Mouse (Mus musculus): ENCODE measurements around the gene Osgin1.
A peak's percentile ranks its signal among the peaks of the same experiment; 100 is the strongest.

Gene Osgin1

DNA sequence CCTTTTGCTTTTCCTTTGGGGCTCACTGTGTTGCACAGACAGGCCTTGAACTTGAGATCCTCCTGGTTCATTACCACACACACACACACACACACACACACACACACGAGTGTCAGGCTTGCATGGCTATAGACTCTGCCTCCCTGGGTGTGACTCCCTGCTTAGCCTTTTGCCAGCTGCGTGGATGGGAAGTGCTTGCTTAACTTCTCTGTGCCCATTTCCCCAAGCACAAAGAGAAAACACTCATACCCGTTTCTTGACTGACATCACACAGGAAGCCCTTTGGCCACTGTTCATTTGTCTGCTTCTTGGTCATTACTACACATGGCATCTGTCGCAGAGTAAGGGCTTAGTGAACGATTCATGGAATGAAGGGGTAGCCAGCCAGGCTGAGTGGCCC is 8.1 kb downstream of the Osgin1 start:
- DNase-seq (ENCODE audit: low read depth, low spot score) = no peak

DNA sequence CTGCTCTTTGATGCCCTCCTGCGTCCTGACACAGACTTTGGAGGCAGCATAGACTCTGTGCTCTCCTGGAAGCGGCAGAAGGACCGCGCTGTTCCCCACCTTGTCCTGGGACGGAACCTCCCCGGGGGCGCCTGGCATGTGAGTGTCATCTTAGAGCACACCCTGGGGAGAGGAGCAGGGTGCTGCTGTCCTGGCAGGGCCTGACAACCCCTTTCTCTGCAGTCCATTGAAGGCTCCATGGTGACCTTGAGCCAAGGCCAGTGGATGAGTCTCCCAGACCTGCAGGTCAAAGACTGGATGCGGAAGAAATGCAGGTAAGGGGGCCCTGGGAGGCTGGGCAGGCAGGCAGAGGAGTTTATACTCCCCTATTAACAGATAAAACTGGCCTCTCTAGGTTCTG is 9.0 kb downstream of the Osgin1 start:
- no peak for DNase-seq (ENCODE audit: low read depth, low spot score)

DNA sequence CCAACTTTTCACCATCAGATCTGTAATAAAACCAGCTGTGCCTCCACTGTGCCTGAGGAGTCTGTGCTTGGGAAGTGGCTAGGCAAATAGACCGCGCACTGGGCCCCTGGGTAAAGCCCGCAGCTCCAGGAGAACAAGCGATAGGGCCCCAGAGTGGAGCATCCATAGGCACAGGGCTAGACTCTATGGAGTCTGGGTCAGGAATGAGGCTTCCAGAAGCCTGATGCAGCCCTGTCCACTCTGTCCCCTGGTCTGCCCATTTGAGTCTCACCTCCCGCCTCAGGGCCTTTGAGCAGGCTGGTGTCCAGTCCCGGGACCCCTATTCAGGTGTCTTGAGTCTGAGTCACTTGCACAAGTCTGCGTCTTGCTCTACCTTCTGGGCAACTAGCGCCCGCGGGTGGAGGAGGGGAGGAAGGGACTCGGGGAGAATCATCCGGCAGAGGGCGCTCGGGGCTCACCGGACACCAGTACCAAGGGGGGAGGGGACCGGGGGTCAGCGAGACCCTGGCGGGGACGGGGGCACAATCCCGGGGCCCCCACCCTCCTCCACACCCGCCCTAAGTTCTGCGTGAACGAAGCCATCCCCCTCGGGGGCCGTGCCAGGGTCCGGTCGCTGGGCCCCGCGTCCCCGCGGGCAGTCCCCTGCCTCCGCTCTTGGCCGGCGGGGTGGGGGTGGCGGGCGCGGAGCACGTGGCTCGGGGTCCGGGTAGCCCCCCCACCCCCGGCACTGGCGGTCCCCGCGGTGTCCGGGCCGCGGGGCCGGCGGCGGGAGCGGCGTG is 12.5 kb downstream of the Osgin1 start, which contains the start of gene Necab2:
Gene Necab2 (plus strand): TSS at position 509 of the 779 bp plus-strand sequence.
- DNase-seq (ENCODE audit: low read depth, low spot score) = peak; percentile 88

DNA sequence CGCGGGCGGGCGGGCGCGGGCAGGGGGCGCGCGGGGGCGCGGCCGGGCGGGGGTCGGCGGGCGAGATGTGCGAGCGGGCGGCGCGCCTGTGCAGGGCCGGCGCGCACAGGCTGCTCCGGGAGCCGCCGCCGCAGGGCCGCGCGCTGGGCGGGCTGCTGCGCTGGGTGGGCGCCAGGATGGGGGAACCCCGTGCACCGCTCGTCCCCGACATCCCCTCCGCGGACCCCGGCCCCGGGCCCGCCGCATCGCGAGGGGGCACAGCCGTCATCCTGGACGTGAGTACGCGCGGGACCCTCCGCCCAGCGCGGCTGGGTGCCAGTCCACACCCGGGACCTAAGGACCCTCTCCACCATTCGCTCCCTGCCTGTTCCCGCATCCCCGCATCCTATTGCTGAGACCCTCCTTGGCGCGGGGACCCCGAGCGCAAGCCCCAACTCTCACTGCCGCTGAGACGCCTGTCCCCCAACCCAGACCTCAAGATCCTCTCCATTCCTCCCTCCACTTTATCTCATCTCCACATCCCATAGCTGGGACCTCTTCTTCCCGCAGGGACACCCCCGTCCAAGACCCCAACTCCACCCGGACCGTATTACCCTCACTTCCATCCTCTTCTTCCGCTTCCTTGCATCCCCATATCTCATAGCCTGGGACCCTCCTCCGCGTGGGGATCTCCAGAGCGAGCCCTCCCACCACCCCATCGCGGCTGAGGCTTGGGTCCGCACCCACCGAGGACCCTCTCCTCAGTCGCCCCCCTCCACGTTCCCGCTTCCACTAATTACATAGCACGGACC is 13.3 kb downstream of the Osgin1 start:
- no peak for DNase-seq (ENCODE audit: low read depth, low spot score)

DNA sequence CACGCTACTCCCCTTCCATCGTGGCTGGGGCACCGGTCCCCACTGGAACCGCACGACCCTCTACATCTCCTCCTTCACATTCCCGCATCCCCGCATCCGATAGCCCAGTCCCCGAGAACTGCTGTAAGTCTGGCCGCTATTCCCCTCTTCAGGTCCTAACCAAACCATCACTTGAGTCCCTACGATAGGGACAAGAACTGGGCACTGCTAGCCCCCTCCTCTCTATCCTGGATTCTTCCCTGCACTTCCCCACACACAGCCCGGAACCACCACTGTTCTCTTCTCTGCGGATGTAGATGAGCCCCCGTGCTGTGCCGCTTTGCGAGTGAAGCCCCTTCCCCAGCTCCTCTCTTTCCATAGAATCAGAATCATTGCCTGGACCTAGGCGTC is 13.9 kb downstream of the Osgin1 start:
- DNase-seq (ENCODE audit: low read depth, low spot score) = no peak

DNA sequence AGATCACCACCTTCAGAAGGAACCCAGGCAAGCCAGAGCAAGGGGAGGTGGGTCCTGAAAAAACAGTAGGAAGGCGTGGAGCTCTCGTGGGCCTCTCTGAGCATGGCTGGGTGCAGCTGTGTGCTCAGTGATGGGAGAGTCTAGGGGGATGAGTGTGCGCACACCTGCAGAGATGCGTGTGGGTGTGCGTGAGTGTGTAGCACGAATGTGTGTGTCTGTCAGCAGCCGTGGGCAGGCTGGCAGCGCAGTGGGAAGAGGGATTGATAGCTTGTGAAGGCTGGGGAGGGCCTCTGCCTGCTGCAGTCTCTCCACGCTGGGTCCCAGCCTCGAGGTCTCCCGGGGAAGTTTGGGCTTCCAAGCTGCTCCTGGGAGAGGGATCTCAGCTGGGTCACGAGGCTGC is 15.7 kb downstream of the Osgin1 start:
- no peak for DNase-seq (ENCODE audit: low read depth, low spot score)

DNA sequence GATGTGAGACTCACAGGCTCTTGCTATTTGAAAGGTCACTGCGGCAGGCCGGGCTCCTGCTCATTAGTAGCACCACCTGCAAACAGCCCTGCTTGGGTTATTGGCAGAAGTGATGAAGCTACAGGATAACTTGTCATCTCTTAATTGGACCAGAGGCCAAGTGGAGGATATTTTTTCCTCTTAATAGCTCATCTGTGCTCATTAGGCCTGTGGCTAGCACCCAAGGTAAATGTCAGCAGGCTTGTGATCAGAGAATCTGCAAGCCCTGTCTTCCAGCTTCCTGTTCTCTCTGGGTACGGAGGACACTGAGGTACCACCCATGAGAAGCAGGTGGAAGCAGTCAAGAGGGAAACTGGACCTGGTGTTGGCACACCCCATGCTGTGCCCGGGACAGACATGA is 17.2 kb downstream of the Osgin1 start:
- DNase-seq (ENCODE audit: low read depth, low spot score) = no peak

DNA sequence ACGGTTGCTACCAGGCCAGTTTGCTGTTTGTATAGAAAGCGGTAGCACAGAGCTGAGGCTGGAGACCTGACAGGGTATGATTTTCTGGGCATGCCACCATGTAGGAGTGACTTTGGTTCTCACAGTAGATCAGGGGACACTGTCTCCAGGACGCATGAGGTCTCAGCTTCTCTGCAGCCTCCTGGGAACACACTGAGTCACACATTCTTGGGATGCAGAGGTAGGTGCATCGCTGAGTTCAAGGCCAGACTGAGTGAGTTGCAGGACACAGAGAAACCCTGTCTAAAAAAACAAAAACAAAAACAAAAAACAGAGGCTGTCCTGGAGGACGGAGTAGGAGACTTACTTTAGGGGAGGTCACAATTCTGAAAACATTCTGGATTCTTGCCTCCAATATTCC is 19.0 kb downstream of the Osgin1 start:
- no peak for DNase-seq (ENCODE audit: low read depth, low spot score)

DNA sequence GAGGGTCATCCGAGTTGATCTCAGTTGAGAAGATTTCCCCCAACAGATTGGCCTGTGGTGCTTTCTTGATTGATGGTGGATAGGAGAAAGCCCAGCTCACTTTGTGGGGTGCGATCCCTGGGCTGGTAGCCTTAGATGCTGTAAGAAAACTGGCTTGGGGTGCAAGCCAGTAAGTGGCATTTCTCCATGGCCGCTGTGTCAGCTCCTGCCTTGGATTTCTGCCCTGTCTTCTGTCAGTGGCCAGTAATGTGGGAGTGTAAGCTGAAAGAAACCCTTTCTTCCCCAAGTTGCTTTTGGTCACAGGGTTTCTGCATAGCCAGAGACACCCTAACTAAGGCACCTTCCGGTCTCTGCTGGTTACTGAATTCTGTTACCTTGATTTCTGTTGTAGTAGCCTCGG is 22.1 kb downstream of the Osgin1 start:
- DNase-seq (ENCODE audit: low read depth, low spot score) = no peak

DNA sequence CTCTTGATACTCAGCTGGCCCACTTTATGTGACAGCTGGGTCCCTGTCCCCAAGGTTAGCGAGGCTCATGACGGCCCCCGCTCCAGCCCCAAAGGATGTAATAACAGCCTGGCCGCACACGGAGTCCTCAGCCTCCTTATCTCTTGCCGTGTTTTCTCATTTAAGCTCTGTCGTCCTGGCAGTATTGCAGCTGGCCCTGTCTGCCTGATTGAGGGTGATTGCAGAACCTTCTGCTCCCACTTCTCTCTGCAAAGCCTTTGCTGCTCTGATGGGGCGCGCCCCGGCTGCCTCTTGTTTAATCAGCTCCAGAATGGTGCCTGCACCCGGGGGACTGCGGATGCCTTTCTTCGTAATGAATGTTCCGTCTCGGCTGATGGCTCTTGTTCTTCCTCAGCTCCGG is 25.8 kb downstream of the Osgin1 start:
- DNase-seq (ENCODE audit: low read depth, low spot score) = no peak

DNA sequence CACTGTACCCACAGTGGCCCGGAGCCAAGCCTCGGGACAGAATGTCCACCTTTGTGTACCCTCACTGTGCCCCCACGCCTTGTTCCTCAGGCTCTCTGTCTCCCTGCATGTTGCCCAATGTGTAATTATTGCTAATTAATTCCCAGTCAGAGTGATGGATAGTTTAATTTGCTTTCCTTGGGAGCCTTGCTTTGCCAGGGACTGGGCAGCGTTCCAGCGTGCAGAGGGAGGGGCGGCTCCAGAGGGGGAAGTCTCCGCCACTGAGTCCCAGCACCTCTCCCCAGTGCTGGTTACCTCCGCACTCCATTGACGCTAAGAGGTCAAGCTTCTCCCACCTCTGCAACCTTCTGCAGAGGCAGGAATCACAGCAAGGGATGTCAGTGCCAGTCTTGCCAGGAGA is 27.4 kb downstream of the Osgin1 start:
- DNase-seq (ENCODE audit: low read depth, low spot score) = no peak

DNA sequence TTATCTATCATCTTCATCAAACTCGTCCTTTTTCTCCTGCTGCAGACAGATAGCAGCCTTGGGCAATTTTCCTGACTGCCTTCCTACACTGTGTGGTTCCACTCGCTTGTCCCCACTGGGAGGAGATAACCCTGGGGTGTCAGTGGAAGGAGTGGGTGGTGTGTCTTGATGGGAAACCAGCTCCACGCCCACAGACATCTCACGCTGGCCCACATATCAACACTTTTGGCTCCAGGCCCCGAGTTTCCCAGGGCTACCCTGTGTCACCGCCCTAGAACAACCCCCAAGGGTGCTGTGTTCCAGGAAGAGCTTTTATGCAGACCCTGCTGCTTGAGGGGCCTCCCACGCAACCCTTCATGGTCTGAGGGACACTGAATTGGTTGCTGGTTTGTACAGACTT is 29.8 kb downstream of the Osgin1 start:
- DNase-seq (ENCODE audit: low read depth, low spot score) = no peak

DNA sequence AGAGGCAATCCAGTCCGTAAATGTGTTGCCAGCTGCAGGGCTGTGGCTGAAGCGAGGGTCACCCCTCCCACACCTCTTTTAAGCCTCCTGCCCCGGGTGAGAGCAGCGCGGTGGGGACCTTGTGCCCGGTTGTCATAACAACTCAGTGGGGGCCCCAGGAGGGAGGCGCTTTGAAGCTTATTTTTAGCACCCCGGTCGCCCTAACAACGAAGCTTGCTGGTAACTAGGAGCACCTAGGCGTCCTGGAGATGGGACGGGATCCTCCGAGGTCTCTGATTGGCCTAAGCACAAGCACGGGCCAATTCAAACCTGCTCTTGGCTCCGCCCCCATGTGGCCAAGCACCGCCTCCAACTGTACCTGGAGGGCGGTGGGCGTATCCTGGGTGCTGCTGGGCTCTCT is 32.2 kb downstream of the Osgin1 start:
- DNase-seq (ENCODE audit: low read depth, low spot score) = peak; percentile 87

DNA sequence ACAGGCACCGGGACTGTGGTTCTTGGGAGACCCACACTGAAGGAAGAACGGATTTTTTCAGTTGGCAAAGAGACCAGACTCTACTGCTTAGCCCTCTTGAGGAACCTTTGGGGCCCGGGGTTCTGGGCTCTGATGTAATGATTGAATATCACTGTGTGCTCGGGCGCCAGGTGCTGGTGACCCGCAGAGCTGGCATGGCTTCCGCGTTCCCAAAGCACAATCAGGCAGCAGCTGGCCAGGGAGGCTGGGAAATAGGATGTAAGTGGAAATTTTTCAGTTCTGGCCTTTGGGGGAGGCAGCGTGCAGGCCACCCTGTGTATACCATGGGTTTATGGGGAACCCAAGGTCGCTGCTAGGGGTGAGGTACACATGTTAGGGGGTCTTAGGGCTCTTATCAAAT is 32.9 kb downstream of the Osgin1 start:
- no peak for DNase-seq (ENCODE audit: low read depth, low spot score)

DNA sequence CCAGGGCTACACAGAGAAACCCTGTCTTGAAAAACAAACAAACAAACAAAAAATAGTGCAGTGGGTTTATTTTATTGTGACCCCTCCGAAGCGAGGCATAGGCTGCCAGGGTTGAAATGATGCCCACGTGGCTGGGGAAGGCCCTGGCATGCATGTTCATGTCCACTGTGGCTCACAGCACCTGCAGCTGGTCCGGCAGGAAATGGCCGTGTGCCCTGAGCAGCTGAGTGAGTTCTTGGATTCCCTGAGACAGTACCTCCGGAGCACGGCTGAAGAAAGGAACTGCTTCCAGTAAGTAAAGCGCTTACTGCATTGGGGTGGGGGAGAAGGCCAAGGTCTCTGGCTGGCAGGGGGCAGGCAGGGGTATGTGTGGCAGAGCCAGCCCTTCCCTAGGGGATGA is 34.2 kb downstream of the Osgin1 start:
- DNase-seq (ENCODE audit: low read depth, low spot score) = no peak

DNA sequence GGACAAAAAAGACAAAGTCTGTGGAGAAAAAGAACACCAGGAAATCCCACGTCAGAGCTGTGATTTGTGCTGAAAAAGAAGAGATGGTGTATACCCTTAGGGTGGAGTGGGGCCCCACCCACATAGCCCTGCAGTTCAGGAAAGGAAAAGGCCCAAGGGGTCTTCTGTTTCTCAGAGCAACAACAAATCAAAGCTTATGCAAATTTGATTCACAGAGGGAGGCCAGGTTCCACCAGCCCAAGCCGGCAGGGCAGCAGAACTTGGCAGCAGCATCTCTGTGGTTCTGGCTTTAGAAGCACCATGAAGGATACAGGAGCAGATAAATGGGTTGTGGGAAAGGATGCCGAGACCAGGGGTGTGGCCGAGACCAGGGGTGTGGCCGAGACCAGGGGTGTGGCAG is 44.8 kb downstream of the Osgin1 start:
- DNase-seq (ENCODE audit: low read depth, low spot score) = no peak

DNA sequence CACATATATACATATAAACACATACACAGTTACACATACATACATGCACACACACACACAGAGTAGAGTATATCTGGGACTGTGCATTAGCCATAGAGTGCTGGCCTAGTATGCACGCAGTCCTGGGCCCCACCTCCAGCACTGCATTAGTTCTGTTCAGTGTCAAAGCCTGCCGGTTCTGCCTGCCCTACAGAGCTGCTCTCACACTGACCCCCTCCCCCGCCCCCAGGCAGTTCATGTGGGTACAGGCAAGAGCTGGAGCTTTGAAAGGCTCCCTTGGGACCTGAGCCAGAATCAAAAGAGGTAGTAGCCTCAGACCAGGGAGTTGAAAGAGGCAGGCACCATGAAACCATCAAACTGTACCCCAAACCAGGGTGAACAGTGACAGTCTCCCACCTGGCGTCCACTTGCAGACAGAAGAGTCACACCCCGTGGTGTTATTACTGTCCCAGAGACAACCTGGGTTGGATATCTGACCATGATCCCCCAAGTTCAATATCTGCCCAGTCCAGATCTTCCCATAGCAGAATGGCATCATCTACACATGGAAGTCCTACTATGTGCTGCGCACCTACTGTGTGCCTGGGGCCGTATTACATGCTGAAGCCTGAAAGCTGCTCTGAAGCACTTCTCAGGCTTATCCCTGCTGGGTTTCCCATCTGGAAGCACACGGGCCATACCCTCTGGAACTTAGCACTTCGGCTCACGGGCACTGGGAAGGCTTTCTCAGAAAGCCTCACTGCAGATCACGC is 50.4 kb downstream of the Osgin1 start:
- DNase-seq (ENCODE audit: low read depth, low spot score) = no peak

DNA sequence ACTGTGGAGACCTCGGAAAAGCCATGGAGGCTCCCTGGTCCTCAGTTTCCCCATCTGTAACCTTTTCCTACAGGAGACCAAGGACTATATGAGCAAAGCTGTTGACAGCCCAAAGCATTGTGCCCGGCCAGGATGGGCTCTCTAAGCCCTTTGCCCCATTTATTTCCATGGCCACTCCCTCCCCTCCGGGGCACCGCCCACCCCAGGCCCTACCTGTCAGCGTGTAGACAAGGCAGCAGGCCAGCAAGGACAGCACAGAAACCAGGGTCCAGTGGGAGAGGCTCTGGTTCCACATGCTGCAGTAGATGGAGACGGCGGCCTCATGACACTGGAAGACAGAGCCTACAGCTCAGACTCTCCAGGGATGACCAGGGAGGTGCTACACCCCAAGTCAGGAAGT is 53.2 kb downstream of the Osgin1 start:
- DNase-seq (ENCODE audit: low read depth, low spot score) = no peak

Data from WW6 (cell line).